Mouse (Mus musculus): Measurements from ENCODE around the gene Rin2. TPM values are rescaled to one million over a fixed set of nuclear protein-coding genes. Genes with fewer than 3 reads are reported as not detected.

The Rin2 gene
- polyA plus RNA-seq, 1 experiment = 3.5 TPM

DNA sequence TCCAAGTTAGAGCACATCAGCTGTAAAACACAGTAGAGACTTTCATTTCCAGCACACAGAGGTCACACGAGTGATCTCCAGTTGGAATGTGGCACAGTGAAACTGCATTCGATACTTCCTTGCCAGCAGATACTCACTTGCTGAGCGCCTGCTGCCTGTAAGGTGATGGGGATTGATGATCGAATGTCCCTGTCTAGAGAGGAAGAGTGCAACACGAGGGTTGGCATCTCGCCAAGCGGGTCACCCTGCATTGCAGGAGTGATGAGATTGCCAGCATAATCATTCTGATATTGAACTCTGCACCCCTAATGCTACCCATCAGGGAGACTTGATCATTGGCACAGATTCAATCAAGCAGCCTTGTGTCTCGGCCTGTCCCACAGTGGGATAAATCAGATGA is 182.8 kb downstream of the Rin2 start:
- Histone ChIP-seq H3K4me1 (ENCODE audit: control insufficient read depth, insufficient read depth, low read length) (peaks cover 7% of the 10 kb centered on the region), H3K4me3 (ENCODE audit: control insufficient read depth, low read depth, low read length) (no peak overlapping the region), H3K36me3 (ENCODE audit: control insufficient read depth, insufficient read depth, low read length) (no peaks in the 10 kb centered on the region), H3K27me3 (ENCODE audit: control insufficient read depth, insufficient read depth, low read length) (no peaks in the 10 kb centered on the region), H3K27ac (ENCODE audit: control insufficient read depth, insufficient read depth, low read depth, low read length) (no peak overlapping the region)
- TF ChIP-seq POLR2A (IDR thresholded peaks at IDR 0.05; ENCODE audit: control insufficient read depth, low read depth, low read length) = no peak
- no peak for TF ChIP-seq CTCF (IDR thresholded peaks at IDR 0.05; ENCODE audit: control insufficient read depth, insufficient read depth, insufficient replicate concordance, low read depth, low read length)

DNA sequence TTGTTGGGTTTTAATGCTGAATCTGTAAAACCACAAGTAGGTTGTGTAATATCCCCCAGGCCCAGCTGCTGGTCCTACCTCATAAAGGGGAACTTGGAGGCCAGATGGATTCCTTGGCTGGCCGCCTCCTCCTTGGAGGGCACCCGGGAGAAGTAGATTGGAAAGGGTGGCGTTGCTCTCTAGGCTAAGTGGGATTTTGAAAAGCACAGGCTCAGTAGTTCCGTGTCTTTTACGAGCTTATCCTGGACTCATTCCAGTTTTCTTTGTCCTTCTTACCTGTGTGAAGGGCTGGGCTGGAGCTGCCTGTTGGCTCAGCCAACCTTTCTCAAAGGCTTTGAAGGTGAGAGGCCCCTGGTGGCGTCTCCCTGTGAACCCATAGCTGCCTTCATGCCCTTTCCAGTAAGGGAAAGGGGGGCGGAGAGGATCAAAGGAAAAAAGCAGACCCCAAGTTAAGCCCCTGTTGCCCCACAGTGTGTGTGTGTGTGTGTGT is 184.5 kb downstream of the Rin2 start:
- Histone ChIP-seq H3K4me3 (ENCODE audit: control insufficient read depth, low read depth, low read length) (no peak overlapping the region), H3K4me1 (ENCODE audit: control insufficient read depth, insufficient read depth, low read length) (peaks cover 7% of the 10 kb centered on the region)
- TF ChIP-seq POLR2A (IDR thresholded peaks at IDR 0.05; ENCODE audit: control insufficient read depth, low read depth, low read length) (no peak), CTCF (IDR thresholded peaks at IDR 0.05; ENCODE audit: control insufficient read depth, insufficient read depth, insufficient replicate concordance, low read depth, low read length) (no peak)

DNA sequence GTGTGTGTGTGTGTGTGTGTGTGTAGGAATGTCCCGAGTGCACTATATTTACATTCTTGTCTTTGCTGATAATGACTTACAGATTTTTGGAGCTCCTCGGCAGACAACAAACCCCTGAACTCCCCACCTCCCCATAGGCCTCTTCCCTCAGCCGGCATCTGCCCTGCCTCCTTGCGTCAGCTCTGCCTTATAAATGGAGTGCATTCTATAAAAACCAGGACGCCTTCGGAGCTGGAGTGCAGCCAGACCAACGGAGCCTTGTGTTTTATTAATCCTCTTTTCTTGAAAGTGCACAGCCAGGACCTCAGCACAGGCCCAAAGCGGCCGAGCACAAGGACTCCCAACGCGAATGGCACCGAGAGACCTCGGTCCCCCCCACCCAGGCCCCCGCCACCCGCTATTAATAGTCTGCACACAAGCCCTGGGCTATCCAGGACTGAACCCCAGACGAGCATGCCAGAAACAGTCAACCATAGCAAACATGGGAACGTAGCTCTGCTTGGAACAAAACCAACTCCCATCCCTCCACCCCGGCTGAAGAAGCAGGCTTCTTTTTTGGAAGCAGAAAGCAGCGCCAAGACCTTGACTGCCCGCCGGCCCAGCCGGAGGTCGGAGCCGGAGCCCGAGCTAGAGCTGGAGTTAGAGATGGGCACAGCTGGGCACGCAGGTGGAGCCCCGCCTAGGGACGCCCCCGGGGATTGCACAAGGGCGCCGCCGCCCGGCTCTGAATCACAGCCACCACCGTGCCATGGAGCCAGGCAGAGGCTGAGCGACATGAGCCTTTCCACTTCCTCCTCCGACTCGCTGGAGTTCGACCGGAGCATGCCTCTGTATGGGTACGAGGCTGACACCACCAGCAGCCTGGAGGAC is 185.2 kb downstream of the Rin2 start:
- H3K27me3 ChIP-seq (ENCODE audit: control insufficient read depth, insufficient read depth, low read length) = no peaks in the 10 kb centered on the region

More for the DNA sequence above, 184.5 kb downstream of the Rin2 start:
- Histone ChIP-seq H3K36me3 (ENCODE audit: control insufficient read depth, insufficient read depth, low read length) (no peaks in the 10 kb centered on the region), H3K27me3 (ENCODE audit: control insufficient read depth, insufficient read depth, low read length) (no peaks in the 10 kb centered on the region), H3K27ac (ENCODE audit: control insufficient read depth, insufficient read depth, low read depth, low read length) (peak overlapping the region; percentile 58)

DNA sequence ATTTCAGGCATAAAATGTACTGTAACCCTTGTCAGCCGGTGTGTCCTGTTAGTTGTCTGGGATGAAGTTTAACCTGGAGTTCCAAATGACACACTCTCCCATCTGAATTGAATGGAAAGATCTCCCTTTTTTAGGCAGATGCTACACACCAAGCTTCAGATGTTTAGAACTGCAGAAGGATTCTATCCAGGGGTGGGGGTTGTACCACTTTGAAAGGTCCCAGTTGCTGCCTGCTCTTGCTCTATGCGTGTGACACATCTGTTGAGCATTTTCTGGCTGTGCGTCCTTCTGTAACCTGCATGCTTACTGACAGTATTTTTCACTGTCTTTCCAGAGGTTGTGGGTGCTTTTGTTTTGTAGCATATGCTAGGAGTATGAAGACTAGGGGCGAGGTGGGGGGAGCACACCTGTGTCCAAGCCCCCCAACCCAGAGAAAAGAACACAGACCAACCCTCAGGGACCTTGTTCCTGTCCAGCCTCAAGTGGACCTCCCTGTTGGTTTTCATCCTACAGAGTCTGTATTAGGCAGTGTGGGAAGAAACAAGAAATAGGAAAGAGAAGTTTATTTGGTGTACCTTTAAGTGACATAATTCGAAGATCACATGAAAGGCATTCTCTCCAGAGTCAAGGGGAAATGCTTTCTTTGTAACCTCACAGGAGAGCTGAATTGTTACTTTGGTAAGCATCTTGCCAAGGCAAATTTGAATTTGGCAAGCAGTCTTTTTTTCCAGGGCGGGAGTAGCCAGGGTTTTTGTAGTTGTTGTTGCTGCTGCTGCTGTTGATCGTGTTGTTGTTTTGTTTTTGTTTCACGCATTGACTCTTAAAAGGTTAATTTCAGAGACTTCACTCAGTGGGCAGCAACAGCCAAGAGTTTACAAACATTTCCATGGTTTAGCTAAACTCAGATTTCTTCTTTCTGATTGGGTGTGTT is 186.4 kb downstream of the Rin2 start:
- H3K36me3 ChIP-seq (ENCODE audit: control insufficient read depth, insufficient read depth, low read length) = no peaks in the 10 kb centered on the region
- H3K27ac ChIP-seq (ENCODE audit: control insufficient read depth, insufficient read depth, low read depth, low read length) = peak overlapping the region; percentile 85
- peak overlapping the region; percentile 47 for H3K4me3 ChIP-seq (ENCODE audit: control insufficient read depth, low read depth, low read length)
- TF ChIP-seq POLR2A (IDR thresholded peaks at IDR 0.05; ENCODE audit: control insufficient read depth, low read depth, low read length) (no peak), CTCF (IDR thresholded peaks at IDR 0.05; ENCODE audit: control insufficient read depth, insufficient read depth, insufficient replicate concordance, low read depth, low read length) (no peak)
- H3K4me1 ChIP-seq (ENCODE audit: control insufficient read depth, insufficient read depth, low read length) = peaks cover 7% of the 10 kb centered on the region
- H3K27me3 ChIP-seq (ENCODE audit: control insufficient read depth, insufficient read depth, low read length) = no peaks in the 10 kb centered on the region

More for the DNA sequence above, 185.2 kb downstream of the Rin2 start:
- H3K27ac ChIP-seq (ENCODE audit: control insufficient read depth, insufficient read depth, low read depth, low read length) = peak overlapping the region; percentile 85
- H3K4me1 ChIP-seq (ENCODE audit: control insufficient read depth, insufficient read depth, low read length) = peaks cover 7% of the 10 kb centered on the region
- H3K36me3 ChIP-seq (ENCODE audit: control insufficient read depth, insufficient read depth, low read length) = no peaks in the 10 kb centered on the region
- peak overlapping the region; percentile 47 for H3K4me3 ChIP-seq (ENCODE audit: control insufficient read depth, low read depth, low read length)
- TF ChIP-seq POLR2A (IDR thresholded peaks at IDR 0.05; ENCODE audit: control insufficient read depth, low read depth, low read length) (no peak), CTCF (IDR thresholded peaks at IDR 0.05; ENCODE audit: control insufficient read depth, insufficient read depth, insufficient replicate concordance, low read depth, low read length) (no peak)

DNA sequence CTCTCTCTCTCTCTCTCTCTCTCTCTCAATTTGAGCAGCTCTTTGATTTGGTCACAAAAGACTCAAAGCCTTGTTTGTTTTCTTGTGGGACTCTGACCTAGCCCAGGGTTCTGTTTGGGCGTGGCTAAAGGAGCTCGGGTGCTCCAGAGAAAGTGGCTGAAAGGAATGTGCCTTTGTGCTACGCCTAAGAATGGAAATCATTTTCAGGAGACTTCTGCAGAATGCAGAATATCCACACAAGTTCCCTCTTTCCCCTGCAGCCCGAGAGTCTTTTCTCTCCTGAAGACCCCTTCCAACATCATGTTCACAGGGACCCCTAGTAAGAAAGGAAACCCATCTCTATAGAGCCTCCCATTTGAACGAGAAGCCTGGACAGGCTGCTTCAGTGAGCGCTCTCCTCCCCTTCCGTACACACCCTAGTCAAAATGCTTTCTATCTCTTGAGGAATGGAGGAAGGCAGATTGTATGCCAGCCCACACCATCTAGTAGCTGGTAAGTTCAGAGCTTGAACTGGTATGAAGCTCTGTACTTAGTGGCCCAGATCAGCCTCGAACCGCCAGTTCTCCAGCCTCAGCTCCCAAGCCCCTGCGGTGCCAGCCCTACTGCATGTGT is 187.3 kb downstream of the Rin2 start:
- peak overlapping the region; percentile 70 for H3K27ac ChIP-seq (ENCODE audit: control insufficient read depth, insufficient read depth, low read depth, low read length)

GRCm38 (mm10) chr2:145865344-145865743 is 190.3 kb downstream of the Rin2 start:
- TF ChIP-seq CTCF (IDR thresholded peaks at IDR 0.05; ENCODE audit: control insufficient read depth, insufficient read depth, insufficient replicate concordance, low read depth, low read length) = no peak
- no peak for TF ChIP-seq POLR2A (IDR thresholded peaks at IDR 0.05; ENCODE audit: control insufficient read depth, low read depth, low read length)
- no peaks in the 10 kb centered on the region for H3K27me3 ChIP-seq (ENCODE audit: control insufficient read depth, insufficient read depth, low read length)
- H3K36me3 ChIP-seq (ENCODE audit: control insufficient read depth, insufficient read depth, low read length) = no peaks in the 10 kb centered on the region
- peaks cover 2% of the 10 kb centered on the region for H3K4me1 ChIP-seq (ENCODE audit: control insufficient read depth, insufficient read depth, low read length)
- H3K27ac ChIP-seq (ENCODE audit: control insufficient read depth, insufficient read depth, low read depth, low read length) = no peak overlapping the region
- H3K4me3 ChIP-seq (ENCODE audit: control insufficient read depth, low read depth, low read length) = no peak overlapping the region

More for the DNA sequence above, 187.3 kb downstream of the Rin2 start:
- TF ChIP-seq CTCF (IDR thresholded peaks at IDR 0.05; ENCODE audit: control insufficient read depth, insufficient read depth, insufficient replicate concordance, low read depth, low read length) = no peak
- no peak for TF ChIP-seq POLR2A (IDR thresholded peaks at IDR 0.05; ENCODE audit: control insufficient read depth, low read depth, low read length)
- H3K27me3 ChIP-seq (ENCODE audit: control insufficient read depth, insufficient read depth, low read length) = no peaks in the 10 kb centered on the region
- peaks cover 7% of the 10 kb centered on the region for H3K4me1 ChIP-seq (ENCODE audit: control insufficient read depth, insufficient read depth, low read length)
- H3K36me3 ChIP-seq (ENCODE audit: control insufficient read depth, insufficient read depth, low read length) = no peaks in the 10 kb centered on the region
- H3K4me3 ChIP-seq (ENCODE audit: control insufficient read depth, low read depth, low read length) = peak overlapping the region; percentile 28; the same call in 1 of the 2 replicates

Measured in testis, adult 2 months (tissue).